Mouse (Mus musculus) bone marrow, adult 2 months (tissue): Measurements from ENCODE around the gene Hist1h3h.

Experiments used
- CTCF ChIP-seq: fragments of 200-500 bp; IDR thresholded peaks from 2 replicates; pipeline ENCODE4 v1.5.1; 2011; ENCODE audit warnings: low read length, control low read depth; ENCODE audit not compliant: control insufficient read depth, insufficient read depth
- POLR2A ChIP-seq: fragments of 200-500 bp; IDR thresholded peaks from 2 replicates; pipeline ENCODE4 v1.6.1; 2011; ENCODE audit warnings: low read depth, mild to moderate bottlenecking, control low read depth, low read length, borderline replicate concordance; ENCODE audit not compliant: control insufficient read depth

DNA sequence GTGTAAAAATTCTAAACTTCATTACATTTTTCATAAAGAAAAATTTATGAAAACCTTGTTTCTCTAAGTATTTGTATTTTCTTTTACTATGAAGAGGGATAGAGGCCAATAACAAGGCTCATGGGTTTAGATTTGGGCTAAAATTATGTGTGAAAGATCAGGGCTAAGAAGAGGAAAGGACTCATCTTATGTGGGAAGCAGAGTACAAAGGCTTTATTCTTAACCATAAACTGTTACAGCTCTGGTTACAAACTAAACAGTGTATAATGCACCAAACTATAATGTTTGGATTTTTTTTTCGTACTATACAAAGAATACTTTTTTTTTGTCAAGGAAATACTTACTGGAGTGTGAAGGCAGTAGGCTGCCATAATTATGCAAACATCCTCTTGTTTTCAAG is 38.2 kb downstream of the Hist1h3h start:
- no peak for TF ChIP-seq CTCF
- no peak for TF ChIP-seq POLR2A
